Comparison of ENCODE assay signal across 7 mouse cellular contexts in genomic region chr12:26191268-26191981, GRCm38 (mm10).
DNase-seq lines count a peak whose midpoint lies in the region; ATAC-seq and TF ChIP-seq lines count a peak whose summit lies in the region.

No protein-coding gene starts in this region.

- no peaks in the 10 kb centered on the region for H3K9me3 ChIP-seq in lung, embryonic 14.5 days (ENCODE audit: low read depth, low read length)
- H3K9me3 ChIP-seq in hindbrain, embryonic 13.5 days, result no peaks in the 10 kb centered on the region
- H3K9me3 ChIP-seq in neural tube, embryonic 12.5 days, result no peaks in the 10 kb centered on the region
- H3K9me3 ChIP-seq in intestine, embryonic 16.5 days (ENCODE audit: control insufficient read depth, low read length), result no peaks in the 10 kb centered on the region
- no peaks in the 10 kb centered on the region for H3K9me3 ChIP-seq in midbrain, embryonic 16.5 days (replicated peaks; ENCODE audit: control insufficient read depth, low read length, poor library complexity, severe bottlenecking)

- peak; percentile 54; the same call in 1 of the 2 replicates for ATAC-seq in lung, embryonic 14.5 days (ENCODE audit: insufficient read depth)
- ATAC-seq in hindbrain, embryonic 13.5 days (ENCODE audit: low FRiP score), result peak; percentile 88
- 0 out of 2 replicates have a peak, but pooled peaks have one; percentile 56 for ATAC-seq in neural tube, embryonic 12.5 days (ENCODE audit: low FRiP score, low read depth)
- no peak for ATAC-seq in intestine, embryonic 16.5 days
- ATAC-seq in midbrain, embryonic 16.5 days, result no peak

- no peak overlapping the region for H3K9ac ChIP-seq in lung, embryonic 14.5 days
- H3K9ac ChIP-seq in hindbrain, embryonic 13.5 days, result no peak overlapping the region
- no peak overlapping the region for H3K9ac ChIP-seq in neural tube, embryonic 12.5 days
- H3K9ac ChIP-seq in intestine, embryonic 16.5 days (ENCODE audit: low read depth, low read length), result no peak overlapping the region
- no peak overlapping the region for H3K9ac ChIP-seq in midbrain, embryonic 16.5 days (ENCODE audit: low read depth, low read length)

- DNase-seq in lung, embryonic 14.5 days, result peak; percentile 39
- DNase-seq in lung, postnatal 10 days, result no peak
- peak; percentile 94 for DNase-seq in cerebellum, adult 9-11 months

- WGBS in lung, embryonic 14.5 days, result 17% methylated on average over 15 of the region's 15 CpGs
- 20% methylated on average over 15 of the region's 15 CpGs for WGBS in hindbrain, embryonic 13.5 days
- WGBS in neural tube, embryonic 12.5 days, result 44% methylated on average over 15 of the region's 15 CpGs
- WGBS in intestine, embryonic 16.5 days, result 48% methylated on average over 15 of the region's 15 CpGs
- WGBS in midbrain, embryonic 16.5 days, result 33% methylated on average over 15 of the region's 15 CpGs

- H3K4me1 ChIP-seq in lung, embryonic 14.5 days (ENCODE audit: insufficient read depth), result 0 out of 2 replicates have a peak, but pooled peaks cover 2% of the 10 kb centered on the region
- H3K4me1 ChIP-seq in hindbrain, embryonic 13.5 days (replicated peaks), result peaks cover 19% of the 10 kb centered on the region
- H3K4me1 ChIP-seq in neural tube, embryonic 12.5 days, result peaks cover 6% of the 10 kb centered on the region; the same call in 1 of the 2 replicates
- no peaks in the 10 kb centered on the region for H3K4me1 ChIP-seq in intestine, embryonic 16.5 days (ENCODE audit: control insufficient read depth, insufficient read depth, low read length)
- 0 out of 2 replicates have a peak, but pooled peaks cover 2% of the 10 kb centered on the region for H3K4me1 ChIP-seq in midbrain, embryonic 16.5 days (ENCODE audit: control insufficient read depth, insufficient read depth, low read length)

- H3K27ac ChIP-seq in lung, embryonic 14.5 days (ENCODE audit: low read depth), result no peak overlapping the region
- peak overlapping the region; percentile 80 for H3K27ac ChIP-seq in hindbrain, embryonic 13.5 days
- H3K27ac ChIP-seq in neural tube, embryonic 12.5 days, result no peak overlapping the region
- no peak overlapping the region for H3K27ac ChIP-seq in intestine, embryonic 16.5 days (ENCODE audit: low read length)
- H3K27ac ChIP-seq in midbrain, embryonic 16.5 days (ENCODE audit: low read length), result no peak overlapping the region; the same call in 1 of the 2 replicates

- no peaks in the 10 kb centered on the region for H3K36me3 ChIP-seq in lung, embryonic 14.5 days (ENCODE audit: insufficient read depth)
- no peaks in the 10 kb centered on the region for H3K36me3 ChIP-seq in hindbrain, embryonic 13.5 days
- no peaks in the 10 kb centered on the region for H3K36me3 ChIP-seq in neural tube, embryonic 12.5 days
- H3K36me3 ChIP-seq in intestine, embryonic 16.5 days (ENCODE audit: control insufficient read depth, insufficient read depth, low read length), result no peaks in the 10 kb centered on the region
- no peaks in the 10 kb centered on the region for H3K36me3 ChIP-seq in midbrain, embryonic 16.5 days (ENCODE audit: control insufficient read depth, insufficient read depth, low read length)

- no peaks in the 10 kb centered on the region for H3K27me3 ChIP-seq in lung, embryonic 14.5 days (ENCODE audit: insufficient read depth, low read length)
- H3K27me3 ChIP-seq in hindbrain, embryonic 13.5 days, result no peaks in the 10 kb centered on the region
- H3K27me3 ChIP-seq in neural tube, embryonic 12.5 days (replicated peaks), result no peaks in the 10 kb centered on the region
- no peaks in the 10 kb centered on the region for H3K27me3 ChIP-seq in intestine, embryonic 16.5 days (replicated peaks; ENCODE audit: control insufficient read depth, insufficient read depth, low read length)
- no peaks in the 10 kb centered on the region for H3K27me3 ChIP-seq in midbrain, embryonic 16.5 days (ENCODE audit: control insufficient read depth, insufficient read depth, low read depth, low read length)

- TF ChIP-seq CTCF in lung, embryonic 14.5 days (IDR thresholded peaks at IDR 0.05; ENCODE audit: low read depth), result no peak

- H3K4me3 ChIP-seq in lung, embryonic 14.5 days (ENCODE audit: low read depth, low read length), result no peak overlapping the region
- H3K4me3 ChIP-seq in hindbrain, embryonic 13.5 days, result no peak overlapping the region
- H3K4me3 ChIP-seq in neural tube, embryonic 12.5 days, result no peak overlapping the region
- H3K4me3 ChIP-seq in intestine, embryonic 16.5 days (ENCODE audit: low read length), result no peak overlapping the region
- no peak overlapping the region for H3K4me3 ChIP-seq in midbrain, embryonic 16.5 days (ENCODE audit: low read depth, low read length)

- H3K4me2 ChIP-seq in lung, embryonic 14.5 days, result no peak overlapping the region
- H3K4me2 ChIP-seq in hindbrain, embryonic 13.5 days, result peak overlapping the region; percentile 19
- H3K4me2 ChIP-seq in neural tube, embryonic 12.5 days (replicated peaks), result 0 out of 2 replicates have a peak overlapping the region, but pooled peaks have one; percentile 6
- H3K4me2 ChIP-seq in intestine, embryonic 16.5 days (ENCODE audit: low read depth, low read length), result no peak overlapping the region
- H3K4me2 ChIP-seq in midbrain, embryonic 16.5 days (ENCODE audit: low read length), result no peak overlapping the region

Comparison
In these comparisons a context has a peak if more than half of its experiments do, and no peak if none do; other contexts are left out.
1. ATAC-seq: peak in lung, embryonic 14.5 days (single experiment), hindbrain, embryonic 13.5 days (single experiment) and neural tube, embryonic 12.5 days (single experiment); none in intestine, embryonic 16.5 days (single experiment) and midbrain, embryonic 16.5 days (single experiment).
2. H3K4me2 ChIP-seq: peak in hindbrain, embryonic 13.5 days (single experiment) and neural tube, embryonic 12.5 days (single experiment); none in lung, embryonic 14.5 days (single experiment), intestine, embryonic 16.5 days (single experiment) and midbrain, embryonic 16.5 days (single experiment).